Mouse (Mus musculus) left cerebral cortex, postnatal 4 days (tissue): ENCODE results near the gene Limch1. TPM values are rescaled to one million over a fixed set of nuclear protein-coding genes. Genes with fewer than 3 reads are reported as not detected.

Experiments used
- DNase-seq: peaks from one replicate; pipeline ENCODE4 v3.0.0-alpha.2; 2022
- intact Hi-C: fragments of 180-260 bp; cut with DNase I; formaldehyde crosslinking; loops from one replicate; pipeline ENCODE4 v1.15.1; 2025
- total RNA-seq, 2 experiments: library from RNA; stranded (reverse); gene quantifications; 2 replicates each; pipeline ENCODE4 v1.2.3; 2021

Gene Limch1
- total RNA-seq, 2 experiments from 2014 or later, result 203 to 223 TPM

DNA sequence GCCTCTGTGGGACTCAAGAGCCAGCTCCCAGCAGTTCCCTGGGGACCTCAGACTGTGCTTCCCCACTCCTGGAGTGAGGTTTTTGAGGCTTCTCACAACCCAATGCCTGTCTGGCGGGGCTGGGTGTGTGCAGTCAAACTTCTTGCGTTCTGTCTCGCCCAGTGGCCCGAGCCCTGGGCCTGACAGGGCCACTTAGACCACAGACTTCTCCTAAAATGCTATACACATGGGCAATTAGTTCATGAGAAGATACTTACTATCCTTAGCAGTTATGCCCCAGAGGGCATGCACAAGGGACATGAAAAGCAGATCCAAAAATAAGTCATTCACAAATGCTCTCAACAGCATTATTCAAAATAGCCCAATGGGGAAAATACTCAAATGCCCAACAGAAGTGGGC is 123.9 kb downstream of the Limch1 start:
- intact Hi-C loops, result no loop called here
- no peak for DNase-seq

DNA sequence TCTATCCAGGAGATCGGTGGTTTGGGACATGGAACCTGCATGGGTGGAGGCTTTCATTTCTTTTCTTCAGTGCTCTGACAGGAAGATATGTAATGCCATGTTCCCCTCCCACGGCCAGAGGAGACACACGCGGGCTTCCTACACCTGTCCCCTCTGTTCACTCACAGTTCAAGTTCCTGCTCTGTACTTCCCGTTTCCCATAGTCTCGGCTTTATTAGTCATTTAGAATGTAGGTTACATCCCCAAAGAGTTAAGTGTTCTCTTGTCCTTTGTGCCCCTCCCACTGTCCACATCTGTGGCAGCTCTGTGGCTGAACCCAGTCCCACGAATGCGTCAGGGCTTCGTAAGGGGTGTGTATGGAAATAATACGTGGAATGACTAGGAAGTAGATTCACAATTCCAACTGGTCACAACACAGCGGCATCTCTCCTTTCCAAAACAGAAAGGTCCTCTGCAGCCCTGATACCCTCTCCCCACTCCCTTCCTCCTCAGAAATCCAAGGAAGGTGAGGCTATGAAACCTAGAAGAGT is 126.0 kb downstream of the Limch1 start:
- no peak for DNase-seq
- intact Hi-C loops, result no loop called here

DNA sequence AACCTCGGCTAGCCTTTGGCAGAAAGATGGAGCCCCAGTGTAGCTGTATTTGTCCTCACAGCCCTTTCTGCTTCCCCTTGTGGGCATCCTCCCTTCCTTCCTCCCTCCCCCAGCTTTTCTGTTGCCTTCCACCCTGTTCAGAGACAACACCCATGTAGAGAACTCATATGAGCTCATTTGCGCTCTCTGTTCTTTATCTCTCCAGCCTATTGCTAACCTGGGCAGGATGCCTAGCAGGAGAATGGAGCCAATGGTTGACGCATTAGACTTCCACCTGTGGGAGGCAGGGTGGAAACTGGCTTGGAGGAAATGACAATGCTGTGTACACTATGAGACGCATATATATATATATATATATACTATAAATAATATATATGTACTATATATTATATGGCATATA is 126.4 kb downstream of the Limch1 start:
- no peak for DNase-seq
- intact Hi-C loops, result no loop called here

DNA sequence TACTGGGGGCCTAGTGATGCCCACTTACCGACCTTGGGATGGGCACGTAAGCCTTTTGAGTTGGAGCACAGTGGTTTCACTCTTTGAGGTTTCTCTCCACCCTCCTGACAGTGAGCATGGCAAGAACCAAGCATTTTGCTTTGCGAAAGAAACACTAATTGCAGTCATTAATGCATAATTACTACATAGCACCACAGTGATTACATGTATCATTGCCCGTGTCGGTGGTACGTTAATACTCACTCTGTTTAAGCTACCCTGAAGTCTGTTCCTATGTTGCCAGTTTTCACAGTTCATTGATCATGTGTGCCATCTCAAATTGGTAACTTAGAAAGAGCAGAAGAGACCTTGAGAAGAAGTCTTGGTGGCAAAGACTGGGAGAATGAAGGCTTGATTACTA is 127.1 kb downstream of the Limch1 start:
- no peak for DNase-seq
- intact Hi-C loops, result no loop called here

DNA sequence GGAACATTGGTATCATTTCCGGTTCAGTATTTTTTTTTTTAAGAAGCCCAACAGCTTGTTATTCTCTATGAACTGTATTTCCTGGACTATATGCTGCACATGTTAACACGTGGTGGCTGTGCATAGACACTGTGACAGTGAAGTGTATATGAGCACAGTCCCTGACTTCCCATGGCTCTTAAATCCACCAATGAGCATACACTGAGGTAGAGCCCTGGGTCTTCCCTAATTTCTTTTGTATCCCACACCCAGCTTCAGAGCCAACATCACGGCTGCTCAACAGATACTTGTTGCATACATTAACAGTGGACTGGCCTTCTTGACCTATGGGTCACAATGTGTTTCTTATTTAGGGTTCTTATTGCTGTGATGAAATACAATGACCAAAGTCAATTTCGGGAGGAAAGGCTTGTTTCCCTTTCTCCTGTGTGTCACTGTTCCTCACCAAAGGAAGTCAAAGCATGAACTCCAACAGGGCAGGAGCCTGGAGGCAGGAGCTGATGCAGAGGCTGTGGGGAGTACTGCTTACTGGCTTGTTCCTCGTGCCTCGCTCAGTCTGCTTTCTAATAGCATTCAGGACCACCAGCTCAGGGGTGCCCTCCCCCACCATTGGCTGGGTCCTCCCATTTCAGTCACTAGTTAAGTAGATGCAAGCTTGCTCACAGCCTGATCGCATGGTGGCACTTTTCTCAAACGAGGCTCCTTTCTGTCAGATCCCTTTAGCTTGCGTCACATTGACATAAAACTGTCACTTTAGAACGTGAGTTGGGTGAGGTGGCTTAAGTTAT is 130.6 kb downstream of the Limch1 start:
- intact Hi-C loops, result no loop called here

DNA sequence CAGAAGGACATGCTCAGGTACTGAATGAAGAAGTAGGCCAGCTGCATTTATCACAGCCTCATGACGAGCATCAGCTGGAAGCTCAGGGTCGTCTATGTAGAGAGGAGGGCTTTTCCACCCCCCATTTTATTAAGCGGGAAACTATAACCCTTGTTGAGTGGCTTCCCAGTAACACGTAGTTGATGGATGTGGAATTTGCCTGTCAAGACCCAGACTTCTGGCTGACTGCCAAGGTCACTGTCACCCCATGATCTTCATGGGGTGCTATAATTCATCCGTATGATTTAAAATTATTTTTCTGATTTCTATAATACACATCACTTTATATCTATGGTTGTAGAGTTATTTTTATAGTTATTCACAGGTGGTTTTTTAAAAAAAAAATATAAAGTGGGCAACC is 131.4 kb downstream of the Limch1 start:
- no peak for DNase-seq
- intact Hi-C loops, result no loop called here

More for the DNA sequence above, 130.6 kb downstream of the Limch1 start:
- no peak for DNase-seq

DNA sequence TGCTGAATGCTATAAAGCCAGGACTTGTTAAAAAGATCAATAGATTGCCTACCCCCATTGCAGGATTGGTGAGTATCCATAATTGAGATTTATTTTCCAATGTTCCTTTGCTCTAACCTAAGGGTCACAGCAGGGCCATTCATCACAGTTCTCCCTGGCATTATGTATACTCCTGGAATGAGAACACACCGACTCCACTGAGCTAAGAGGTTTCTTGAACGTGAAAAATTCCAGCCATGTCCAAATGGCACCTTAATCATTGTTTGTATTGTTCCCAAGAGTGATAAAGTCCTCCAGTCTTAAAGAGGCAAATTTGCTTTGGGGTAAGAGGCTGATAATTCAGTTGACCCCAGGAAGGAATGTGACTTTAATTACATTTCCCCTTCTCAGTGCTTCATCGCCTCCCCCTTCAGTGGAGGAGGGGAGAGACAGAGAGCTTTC is 136.3 kb downstream of the Limch1 start:
- DNase-seq, result no peak
- intact Hi-C loops, result no loop called here

DNA sequence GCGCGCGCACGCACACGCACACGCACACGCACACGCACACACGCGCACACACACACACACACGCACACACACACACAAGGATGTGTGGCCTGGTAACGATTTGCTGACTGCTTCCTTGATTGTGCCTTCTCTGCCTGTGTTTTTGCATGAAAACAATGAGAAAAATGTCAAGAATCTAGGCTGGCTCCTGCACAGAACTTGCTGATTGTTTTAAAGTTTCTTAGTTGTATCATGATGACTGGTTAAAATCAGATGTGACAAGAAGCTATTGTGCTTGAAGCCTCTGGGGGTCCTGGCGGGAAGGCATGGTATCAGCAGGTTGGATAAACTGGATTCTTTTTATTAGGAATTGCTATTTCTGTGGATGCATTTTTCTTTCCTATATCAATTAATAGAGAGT is 137.1 kb downstream of the Limch1 start:
- DNase-seq, result no peak
- intact Hi-C loops, result no loop called here

DNA sequence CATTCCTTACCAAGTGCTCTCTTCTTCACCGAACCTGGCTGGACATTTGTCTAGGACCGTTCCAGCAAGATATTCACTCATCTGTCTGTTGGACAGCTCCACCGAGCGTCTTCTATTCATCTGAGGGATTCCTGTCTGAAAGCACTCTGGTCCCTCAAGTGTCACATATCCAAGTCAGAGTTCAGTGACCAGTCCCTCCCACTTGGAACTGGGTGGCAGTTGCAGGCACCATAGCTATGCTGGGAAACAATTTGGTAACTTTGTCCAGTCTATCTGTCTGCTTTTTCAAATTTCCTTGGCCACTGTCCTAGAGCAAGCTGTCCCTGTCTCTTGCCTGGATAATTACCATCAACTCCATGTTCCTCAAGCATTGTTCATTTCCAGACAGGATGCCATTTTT is 138.9 kb downstream of the Limch1 start:
- intact Hi-C loops, result no loop called here
- no peak for DNase-seq

DNA sequence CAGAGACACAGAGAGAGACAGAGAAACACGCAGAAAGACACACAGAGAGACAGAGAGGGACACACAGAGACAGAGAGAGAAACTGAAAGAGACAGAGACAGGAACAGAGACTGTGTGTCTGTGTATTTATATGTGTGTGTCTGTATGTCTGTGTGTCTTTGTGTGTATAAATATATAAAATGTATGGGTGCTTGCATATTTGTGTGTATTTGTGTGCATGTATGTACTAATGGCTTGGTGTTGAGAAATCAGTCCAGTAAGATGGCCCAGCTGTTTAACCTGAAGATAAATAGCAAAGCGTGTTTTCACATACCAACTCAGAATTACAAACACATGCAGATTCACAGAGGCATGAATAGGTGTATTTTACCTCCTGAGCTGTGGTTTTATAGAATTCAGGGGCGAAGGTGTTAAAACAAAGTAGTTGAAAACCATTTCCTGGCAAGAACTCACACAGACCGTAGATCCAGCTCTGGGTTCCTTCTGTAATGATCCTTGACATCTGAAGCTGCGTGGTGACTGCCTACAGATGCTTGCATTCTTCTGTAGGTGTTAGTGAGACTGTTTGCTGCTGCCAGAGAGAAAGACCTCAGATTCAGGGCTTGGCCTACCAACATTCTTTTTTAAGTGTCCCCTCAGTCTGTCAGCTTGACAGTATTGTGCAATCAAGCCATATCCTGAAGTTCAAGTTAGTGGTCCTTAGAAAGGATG is 140.9 kb downstream of the Limch1 start:
- intact Hi-C loops, result no loop called here
- no peak for DNase-seq

DNA sequence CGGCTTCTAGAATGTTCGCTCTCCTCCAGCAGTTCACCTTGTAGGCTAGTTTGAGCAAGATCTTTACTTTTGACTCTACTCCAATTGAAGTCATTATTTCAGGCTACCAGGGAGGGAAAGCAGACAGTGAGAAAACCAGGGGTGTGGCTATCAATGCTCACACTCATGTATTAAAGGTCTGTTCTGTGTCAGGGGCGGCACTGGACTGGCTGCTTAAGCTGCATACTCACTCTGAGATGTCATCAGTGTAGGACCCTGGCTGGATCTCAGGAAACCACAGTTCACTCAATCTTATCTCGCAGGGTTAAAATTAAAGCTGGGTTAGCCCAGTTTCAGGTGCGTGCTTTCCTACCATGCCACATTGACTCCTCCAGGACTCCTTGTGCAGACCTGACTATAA is 142.4 kb downstream of the Limch1 start:
- DNase-seq, result no peak
- intact Hi-C loops, result no loop called here

DNA sequence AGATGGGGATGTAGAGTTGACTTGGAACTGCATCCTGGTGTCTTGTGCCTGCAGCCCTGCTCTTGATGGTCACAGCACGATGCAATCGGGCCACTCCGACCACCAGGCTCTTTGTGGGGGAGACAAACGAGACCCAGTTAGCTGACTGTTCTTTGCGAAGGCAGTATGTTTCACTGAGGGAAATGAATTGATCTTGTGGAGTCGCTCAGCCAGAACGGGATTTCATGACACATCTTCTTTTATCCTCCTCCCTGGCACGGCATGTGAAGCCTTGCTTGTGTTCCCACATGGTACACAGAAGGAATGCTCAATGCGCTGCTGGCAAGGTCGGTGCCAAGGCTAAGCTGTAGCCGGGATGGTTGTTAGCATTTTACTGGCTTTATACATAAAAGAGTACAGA is 143.7 kb downstream of the Limch1 start:
- intact Hi-C loops, result no loop called here
- DNase-seq, result peak; percentile 69

DNA sequence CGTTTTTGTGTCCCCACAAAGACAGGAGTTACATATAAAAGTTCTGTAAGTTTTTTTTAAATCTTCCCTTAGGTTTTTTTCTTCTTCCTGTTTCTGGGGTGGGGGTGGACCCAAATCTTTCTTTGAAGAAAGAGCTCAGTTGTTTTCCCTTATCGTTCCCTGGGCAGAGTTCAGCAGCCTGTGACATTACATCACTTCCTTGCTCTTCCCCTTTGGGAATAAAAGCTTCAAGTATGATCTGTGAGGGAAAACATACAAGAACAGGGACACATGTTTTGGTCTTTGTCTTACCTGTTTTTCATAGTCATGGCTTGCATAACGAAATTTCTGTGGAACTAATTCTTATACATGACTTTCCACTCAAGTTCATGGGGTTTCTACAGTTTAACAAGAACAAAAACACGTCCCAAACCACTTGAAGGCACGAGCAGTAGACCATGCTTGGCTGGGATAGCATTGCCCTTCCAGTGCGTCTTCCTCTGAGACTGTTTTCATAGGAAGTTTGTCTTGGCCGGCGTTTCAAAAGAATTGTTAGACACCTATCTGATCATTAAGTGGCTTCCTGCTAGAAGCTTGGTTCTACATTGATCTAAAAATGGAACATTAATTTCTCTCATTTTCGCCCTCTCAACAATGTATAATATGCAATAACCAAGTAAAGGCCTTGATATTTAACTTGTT is 150.0 kb downstream of the Limch1 start:
- intact Hi-C loops, result no loop called here
- no peak for DNase-seq

DNA sequence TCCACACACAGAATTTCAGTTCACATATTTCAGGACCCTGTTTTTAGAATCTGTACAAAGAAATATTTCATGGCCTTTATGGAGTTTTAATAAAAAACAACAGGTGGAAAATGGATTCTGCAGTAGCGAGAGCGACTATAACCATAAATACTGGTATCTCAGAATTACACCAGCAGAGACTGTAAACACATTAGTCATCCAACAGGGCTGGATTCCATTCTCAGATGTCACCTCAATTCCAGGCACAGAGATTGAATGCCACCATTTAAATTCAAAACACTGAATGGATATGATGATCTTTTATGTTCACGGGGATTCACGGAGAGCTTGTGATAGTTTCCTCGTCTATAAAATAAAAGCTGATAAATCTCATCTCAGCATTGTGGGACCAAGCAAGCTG is 152.0 kb downstream of the Limch1 start:
- intact Hi-C loops, result no loop called here

DNA sequence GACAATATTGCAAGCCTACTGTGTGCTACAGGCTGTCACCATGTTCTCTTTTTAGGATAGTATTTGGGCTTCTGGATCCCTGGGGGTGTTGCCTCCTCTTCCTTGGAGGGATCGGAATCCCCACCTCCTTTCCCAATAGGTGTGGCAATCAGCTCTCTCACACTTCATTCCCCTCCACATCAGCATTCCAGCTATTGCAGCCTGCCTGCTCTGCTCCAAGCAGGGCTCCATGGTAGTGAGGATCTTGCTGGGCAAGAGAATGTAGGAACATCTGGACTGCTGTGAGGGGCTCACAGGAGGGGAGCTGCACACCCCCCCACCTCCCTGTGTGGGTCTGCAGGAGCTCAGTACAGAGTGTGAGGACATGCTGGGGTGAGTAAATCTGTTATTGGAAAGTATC is 152.6 kb downstream of the Limch1 start:
- intact Hi-C loops, result no loop called here
- no peak for DNase-seq

More for the DNA sequence above, 152.0 kb downstream of the Limch1 start:
- no peak for DNase-seq

DNA sequence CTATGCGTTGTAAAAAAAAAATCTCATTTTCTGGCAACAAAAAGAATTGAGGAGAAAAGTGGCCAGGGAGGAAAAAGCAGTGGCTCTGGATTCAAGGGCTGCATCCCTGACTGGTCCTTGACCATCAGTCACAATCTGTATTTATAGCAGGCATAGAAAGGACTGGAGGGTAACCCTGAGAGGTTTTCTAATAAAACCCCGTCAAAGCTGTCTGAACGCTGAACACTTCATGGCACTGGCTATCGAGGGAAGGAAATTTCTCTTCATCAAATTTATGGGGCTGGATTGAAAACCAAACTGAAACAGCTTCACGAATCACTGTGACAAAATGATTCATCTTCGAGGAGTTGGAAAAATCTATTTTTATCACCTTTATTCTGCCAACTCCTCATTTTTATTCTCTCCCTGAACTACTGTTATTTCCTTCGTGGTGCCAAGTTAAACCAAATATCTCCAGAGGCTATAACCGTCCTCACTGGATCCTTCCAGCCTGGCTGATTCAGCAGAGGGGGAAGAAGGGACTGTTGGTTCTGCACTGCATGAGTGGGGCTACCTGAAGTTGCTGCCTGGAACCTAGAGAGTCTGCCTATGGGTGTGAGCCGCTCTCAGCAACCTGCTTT is 153.3 kb downstream of the Limch1 start:
- intact Hi-C loops, result no loop called here
- DNase-seq, result no peak

DNA sequence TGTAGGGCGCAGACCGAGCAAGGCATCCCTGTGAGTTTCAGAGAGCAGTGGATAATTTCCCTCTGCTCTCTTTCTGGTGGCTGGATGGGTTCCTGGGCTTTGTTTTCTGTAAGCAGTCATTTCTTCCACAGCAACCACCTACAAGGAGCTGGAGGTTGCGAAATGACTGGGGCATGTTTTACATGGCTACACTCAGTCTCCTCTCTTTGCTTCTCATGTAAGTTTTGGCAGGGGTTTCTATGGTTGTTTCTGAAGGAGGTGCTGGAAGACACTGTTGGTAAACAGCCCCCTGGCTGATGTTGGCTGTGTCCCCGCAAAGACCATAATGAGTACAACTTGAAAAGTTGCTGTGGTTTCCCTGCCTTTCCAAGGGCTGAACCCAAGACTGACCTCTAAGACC is 155.5 kb downstream of the Limch1 start:
- intact Hi-C loops, result no loop called here
- DNase-seq, result no peak

DNA sequence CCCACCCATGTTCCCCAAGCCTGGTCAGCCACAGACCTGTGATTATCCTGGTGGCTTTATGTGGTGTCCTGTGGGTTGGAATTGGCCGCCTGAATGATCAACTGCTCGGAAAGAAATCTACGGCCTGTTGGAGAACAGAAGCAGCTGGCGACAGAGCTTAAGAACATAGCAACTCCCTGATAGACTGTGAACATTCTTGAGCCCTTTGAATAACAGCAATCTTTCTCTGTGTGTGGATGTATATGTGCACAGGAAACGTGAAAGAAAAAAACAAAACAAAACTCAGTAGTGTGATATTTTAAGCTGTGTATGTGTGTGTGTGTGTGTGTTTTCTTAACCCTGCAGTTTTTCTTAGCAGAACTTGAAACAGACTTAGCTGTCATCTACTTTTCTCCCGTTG is 159.2 kb downstream of the Limch1 start:
- intact Hi-C loops, result no loop called here
- no peak for DNase-seq

DNA sequence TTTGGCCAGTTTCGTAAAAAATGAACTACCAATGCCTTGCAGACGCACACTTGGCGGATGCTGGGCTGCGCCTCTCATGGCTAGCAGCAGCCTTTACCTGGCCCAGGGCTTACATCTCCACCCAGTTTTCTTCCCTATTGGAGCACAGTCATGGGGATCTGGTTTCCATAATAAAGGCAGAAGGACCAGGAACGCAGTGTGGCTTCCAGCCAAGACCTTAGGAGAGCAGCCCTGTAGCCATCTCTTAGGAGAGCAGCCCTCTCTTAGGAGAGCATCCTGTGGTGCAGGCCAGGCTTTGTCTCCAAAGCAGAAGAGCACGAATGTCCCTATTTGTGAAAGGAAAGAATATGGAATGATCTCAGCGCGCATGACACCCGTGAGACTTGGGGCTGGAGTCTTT is 163.3 kb downstream of the Limch1 start:
- DNase-seq, result no peak
- intact Hi-C loops, result no loop called here

DNA sequence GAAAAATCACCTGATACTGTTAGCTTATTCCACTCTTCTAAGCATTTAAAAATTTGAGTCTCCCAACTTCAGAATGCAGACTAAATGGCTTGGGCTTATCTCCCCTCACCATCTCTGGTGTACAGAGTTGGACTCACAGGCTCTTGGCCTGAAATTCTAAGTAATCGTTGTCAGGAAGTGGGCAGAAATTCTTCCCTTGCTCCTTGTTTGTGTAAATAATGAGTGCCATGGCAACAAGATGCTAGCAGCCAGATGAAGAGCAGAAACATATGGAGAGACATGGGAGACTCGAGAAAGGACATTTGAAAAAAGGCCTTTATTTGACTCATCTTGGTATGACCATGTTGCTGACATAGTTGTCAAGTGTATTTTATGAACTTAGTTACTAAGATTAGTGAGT is 164.3 kb downstream of the Limch1 start:
- DNase-seq, result no peak
- intact Hi-C loops, result no loop called here

DNA sequence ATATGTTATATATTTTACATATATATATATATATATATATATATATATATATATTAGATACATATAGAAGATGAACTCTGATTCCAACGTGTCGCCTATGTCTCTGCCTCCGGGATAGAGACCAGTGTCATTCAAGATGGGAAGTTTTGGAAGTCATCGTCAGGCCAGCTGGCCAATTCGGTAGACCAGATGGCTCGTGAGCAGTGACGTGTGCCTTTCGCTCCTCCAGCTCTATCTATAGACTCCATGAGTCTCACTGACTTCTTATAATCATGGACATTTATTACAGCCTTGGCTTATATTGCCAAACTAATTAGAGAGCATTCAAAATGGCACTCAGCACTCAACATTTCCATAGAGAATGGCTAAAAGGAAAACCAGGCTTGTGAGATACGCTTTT is 165.0 kb downstream of the Limch1 start:
- DNase-seq, result no peak
- intact Hi-C loops, result no loop called here
